Mouse (Mus musculus): ENCODE data around the gene Bbc3. TPM values are rescaled to one million over a fixed set of nuclear protein-coding genes. Genes with fewer than 3 reads are reported as not detected.
"Not testable (repeated sequence)": the region's sequence is repeated elsewhere in the genome, so short reads cannot be mapped to it uniquely, and the experiment has no call there.

The Bbc3 gene
- 10 to 100 TPM in 18 of 26 experiments, 1 to 10 TPM in 8; 2.3 to 27.4 (median 15.9) TPM for total RNA-seq (2018; cell fraction: chromatin; rRNA removed)
- 10 to 100 TPM in 23 of 26 experiments, 1 to 10 TPM in 3; 6.6 to 26.3 (median 16.8) TPM for total RNA-seq (2018; cell fraction: cytosol; rRNA removed)
- 10 to 100 TPM; 11.1 to 31.5 (median 20.5) TPM for total RNA-seq (2018; cell fraction: nucleus; rRNA removed)
- 5.0 to 24.1 TPM (median 6.4 TPM) in 3 replicates for polyA plus RNA-seq (2018)

DNA sequence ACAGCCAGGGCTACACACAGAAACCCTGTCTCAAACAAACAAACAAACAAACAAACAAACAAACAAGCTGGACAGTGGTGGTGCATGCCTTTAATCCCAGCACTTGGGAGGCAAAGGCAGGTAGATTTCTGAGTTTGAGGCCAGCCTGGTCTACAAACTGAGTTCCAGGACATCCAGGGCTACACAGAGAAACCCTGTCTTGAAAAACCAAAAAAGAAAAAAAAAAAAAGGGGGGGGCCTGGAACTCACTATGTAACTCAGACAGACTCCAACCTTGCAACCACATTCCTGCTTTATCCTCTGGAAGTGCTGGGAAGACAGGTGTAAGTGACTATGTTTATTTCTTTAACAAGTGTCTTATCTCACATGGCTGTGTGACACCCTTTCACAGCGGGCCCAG is at the start of gene Bbc3:
Gene Bbc3, plus strand, starts transcription at position 301 of the 400 bp plus-strand sequence.
- Histone ChIP-seq H3K27ac (peak within 1 kb of the TSS; percentile 97), H3K79me2 (ENCODE audit: inconsistent target) (peaks cover 27% of the 10 kb centered on the region), H3K4me3 (ENCODE audit: inconsistent target) (peak within 1 kb of the TSS; percentile 22)
- WGBS (ENCODE audit: missing documents), result 42% methylated on average over 1 of the region's 1 CpGs
- not testable (repeated sequence) for H3K36me3 ChIP-seq (ENCODE audit: inconsistent target)

DNA sequence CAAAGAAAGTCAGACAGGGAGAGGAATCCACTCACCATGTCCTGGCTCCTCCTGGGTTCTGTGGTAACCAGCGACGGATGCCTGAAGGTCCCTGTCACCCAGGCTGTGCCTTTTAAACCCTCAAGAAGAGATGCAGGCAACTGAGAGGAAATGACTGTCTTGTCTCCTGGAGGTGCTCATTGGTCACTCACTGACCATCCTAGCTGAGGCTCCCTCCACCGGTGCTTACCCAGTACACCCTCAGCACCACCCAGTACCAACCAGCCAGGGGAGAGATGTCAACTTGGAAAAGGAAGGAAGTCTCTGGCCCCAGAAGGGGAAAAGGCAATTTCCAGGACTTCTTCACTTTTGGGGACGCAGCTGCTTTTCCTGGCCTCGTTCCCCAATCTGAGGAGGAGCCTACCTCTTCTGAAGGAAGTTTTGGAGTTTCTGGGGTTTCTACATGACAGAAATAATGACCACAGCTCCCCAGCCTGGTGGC is 49.0 kb upstream of the Bbc3 start, which contains the start of gene C5ar1:
Gene C5ar1, minus strand, starts transcription at position 431 of the 481 bp plus-strand sequence.
- 33% methylated on average over 5 of the region's 5 CpGs for whole genome bisulfite sequencing (ENCODE audit: missing documents)
- Histone ChIP-seq H3K27ac (peak within 1 kb of the TSS; percentile 97), H3K79me2 (ENCODE audit: inconsistent target) (peaks cover 55% of the 10 kb centered on the region), H3K36me3 (ENCODE audit: inconsistent target) (no peaks in the 10 kb centered on the region), H3K4me3 (ENCODE audit: inconsistent target) (peak within 1 kb of the TSS; percentile 56)

- WGBS (ENCODE audit: missing documents), result 11% methylated on average over 1 of the region's 1 CpGs
- H3K27ac ChIP-seq, result peak overlapping the region; percentile 97
- no peaks in the 10 kb centered on the region for H3K36me3 ChIP-seq (ENCODE audit: inconsistent target)
- H3K4me3 ChIP-seq (ENCODE audit: inconsistent target), result no peak overlapping the region
- peaks cover 40% of the 10 kb centered on the region for H3K79me2 ChIP-seq (ENCODE audit: inconsistent target)
Observed at GRCm38 (mm10) chr7:16261097-16261496, 47.1 kb upstream of the Bbc3 start.

GRCm38 (mm10) chr7:16263015-16263787 is 45.0 kb upstream of the Bbc3 start:
- no peaks in the 10 kb centered on the region for H3K36me3 ChIP-seq (ENCODE audit: inconsistent target)
- H3K4me3 ChIP-seq (ENCODE audit: inconsistent target), result no peak overlapping the region
- WGBS (ENCODE audit: missing documents), result 21% methylated on average over 8 of the region's 8 CpGs
- peaks cover 19% of the 10 kb centered on the region for H3K79me2 ChIP-seq (ENCODE audit: inconsistent target)
- no peak overlapping the region for H3K27ac ChIP-seq

- Histone ChIP-seq H3K36me3 (ENCODE audit: inconsistent target) (no peaks in the 10 kb centered on the region), H3K4me3 (ENCODE audit: inconsistent target) (no peak overlapping the region), H3K27ac (no peak overlapping the region), H3K79me2 (ENCODE audit: inconsistent target) (peaks cover 13% of the 10 kb centered on the region)
- 3% methylated on average over 5 of the region's 5 CpGs for WGBS (ENCODE audit: missing documents)
Observed at GRCm38 (mm10) chr7:16263843-16264242, 44.4 kb upstream of the Bbc3 start.

DNA sequence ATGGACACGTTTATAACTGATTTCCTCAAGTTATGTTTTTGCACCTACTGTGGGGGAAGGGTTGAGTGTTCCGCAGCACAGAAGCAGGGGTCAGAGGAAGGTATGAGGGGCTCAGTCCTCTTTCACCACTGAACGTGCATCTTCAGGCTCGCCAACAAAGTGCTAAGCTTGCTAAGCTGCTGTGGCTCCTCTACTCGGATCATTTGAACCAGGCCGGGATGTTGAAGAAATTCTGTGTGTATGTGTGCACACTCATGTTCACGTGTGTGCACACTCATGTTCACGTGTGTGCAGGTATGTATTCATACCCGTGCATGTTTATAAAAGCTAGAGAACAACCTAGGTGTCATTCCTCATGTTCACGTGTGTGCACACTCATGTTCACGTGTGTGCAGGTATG is 42.3 kb upstream of the Bbc3 start:
- Histone ChIP-seq H3K36me3 (ENCODE audit: inconsistent target) (no peaks in the 10 kb centered on the region), H3K27ac (no peak overlapping the region), H3K79me2 (ENCODE audit: inconsistent target) (no peaks in the 10 kb centered on the region), H3K4me3 (ENCODE audit: inconsistent target) (no peak overlapping the region)
- 93% methylated on average over 11 of the region's 11 CpGs for WGBS (ENCODE audit: missing documents)

DNA sequence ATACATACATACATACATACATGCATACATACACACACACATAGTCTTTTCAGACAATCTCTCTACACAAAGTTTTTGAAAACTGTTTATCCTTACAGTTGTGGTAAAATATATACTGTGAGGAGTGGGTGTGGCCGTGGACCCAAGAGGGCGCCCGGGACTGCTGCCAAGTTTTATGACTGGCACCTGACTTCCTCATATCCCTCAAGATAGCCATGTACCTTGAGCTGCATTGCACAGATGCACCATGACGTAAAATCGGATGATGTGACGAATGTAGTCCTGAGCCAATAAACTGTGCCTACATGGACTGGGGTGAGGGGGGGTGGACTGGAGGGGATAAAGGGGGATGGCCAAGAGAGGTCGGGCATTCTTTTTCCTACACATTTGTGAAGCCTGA is 41.6 kb upstream of the Bbc3 start:
- not testable (repeated sequence) for H3K27ac ChIP-seq; H3K79me2 ChIP-seq (ENCODE audit: inconsistent target); H3K36me3 ChIP-seq (ENCODE audit: inconsistent target); H3K4me3 ChIP-seq (ENCODE audit: inconsistent target)
- WGBS (ENCODE audit: missing documents), result 24% methylated on average over 6 of the region's 7 CpGs

GRCm38 (mm10) chr7:16271139-16271538 is 37.1 kb upstream of the Bbc3 start:
- H3K36me3 ChIP-seq (ENCODE audit: inconsistent target), result peaks cover 11% of the 10 kb centered on the region
- WGBS (ENCODE audit: missing documents), result 30% methylated on average over 1 of the region's 1 CpGs
- no peak overlapping the region for H3K27ac ChIP-seq

GRCm38 (mm10) chr7:16272681-16273080 is 35.5 kb upstream of the Bbc3 start:
- WGBS (ENCODE audit: missing documents), result 2% methylated on average over 28 of the region's 46 CpGs
- H3K79me2 ChIP-seq (ENCODE audit: inconsistent target), result no peaks in the 10 kb centered on the region
- peaks cover 26% of the 10 kb centered on the region for H3K36me3 ChIP-seq (ENCODE audit: inconsistent target)
- no peak overlapping the region for H3K27ac ChIP-seq
- peak overlapping the region; percentile 37 for H3K4me3 ChIP-seq (ENCODE audit: inconsistent target)

More at GRCm38 (mm10) chr7:16271139-16271538, 37.1 kb upstream of the Bbc3 start:
- Histone ChIP-seq H3K79me2 (ENCODE audit: inconsistent target) (no peaks in the 10 kb centered on the region), H3K4me3 (ENCODE audit: inconsistent target) (no peak overlapping the region)

- WGBS (ENCODE audit: missing documents), result under 1% methylated on average over 42 of the region's 49 CpGs
- Histone ChIP-seq H3K36me3 (ENCODE audit: inconsistent target) (peaks cover 32% of the 10 kb centered on the region), H3K79me2 (ENCODE audit: inconsistent target) (no peaks in the 10 kb centered on the region), H3K4me3 (ENCODE audit: inconsistent target) (peak within 1 kb of the TSS; percentile 40), H3K27ac (peak within 1 kb of the TSS; percentile 59)
Observed at GRCm38 (mm10) chr7:16273081-16273765, 35.0 kb upstream of the Bbc3 start, which contains the start of gene Inafm1. TSS of gene Inafm1 (minus strand) at chr7:16273617.

DNA sequence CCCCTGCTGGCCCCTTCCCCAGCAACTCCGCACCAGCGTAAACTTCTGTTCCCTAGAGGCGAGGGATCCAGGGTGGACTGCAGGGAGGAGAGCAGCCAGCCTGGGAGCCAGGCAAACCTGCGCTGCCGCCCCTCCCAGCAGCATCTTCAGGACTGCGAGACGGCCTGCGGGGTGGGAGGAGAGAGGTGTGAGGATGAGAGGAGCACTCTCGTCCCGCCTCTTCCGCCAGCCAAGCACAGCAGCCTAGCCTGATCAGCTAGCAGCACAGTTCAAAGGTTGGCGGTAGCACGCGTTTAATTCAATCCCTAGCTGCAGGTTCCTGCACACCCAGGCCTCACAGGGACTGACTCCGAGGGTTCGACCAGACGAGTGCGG is 34.4 kb upstream of the Bbc3 start:
- Histone ChIP-seq H3K79me2 (ENCODE audit: inconsistent target) (no peaks in the 10 kb centered on the region), H3K27ac (peak overlapping the region; percentile 59), H3K4me3 (ENCODE audit: inconsistent target) (peak overlapping the region; percentile 40), H3K36me3 (ENCODE audit: inconsistent target) (peaks cover 35% of the 10 kb centered on the region)
- WGBS (ENCODE audit: missing documents), result under 1% methylated on average over 18 of the region's 18 CpGs

DNA sequence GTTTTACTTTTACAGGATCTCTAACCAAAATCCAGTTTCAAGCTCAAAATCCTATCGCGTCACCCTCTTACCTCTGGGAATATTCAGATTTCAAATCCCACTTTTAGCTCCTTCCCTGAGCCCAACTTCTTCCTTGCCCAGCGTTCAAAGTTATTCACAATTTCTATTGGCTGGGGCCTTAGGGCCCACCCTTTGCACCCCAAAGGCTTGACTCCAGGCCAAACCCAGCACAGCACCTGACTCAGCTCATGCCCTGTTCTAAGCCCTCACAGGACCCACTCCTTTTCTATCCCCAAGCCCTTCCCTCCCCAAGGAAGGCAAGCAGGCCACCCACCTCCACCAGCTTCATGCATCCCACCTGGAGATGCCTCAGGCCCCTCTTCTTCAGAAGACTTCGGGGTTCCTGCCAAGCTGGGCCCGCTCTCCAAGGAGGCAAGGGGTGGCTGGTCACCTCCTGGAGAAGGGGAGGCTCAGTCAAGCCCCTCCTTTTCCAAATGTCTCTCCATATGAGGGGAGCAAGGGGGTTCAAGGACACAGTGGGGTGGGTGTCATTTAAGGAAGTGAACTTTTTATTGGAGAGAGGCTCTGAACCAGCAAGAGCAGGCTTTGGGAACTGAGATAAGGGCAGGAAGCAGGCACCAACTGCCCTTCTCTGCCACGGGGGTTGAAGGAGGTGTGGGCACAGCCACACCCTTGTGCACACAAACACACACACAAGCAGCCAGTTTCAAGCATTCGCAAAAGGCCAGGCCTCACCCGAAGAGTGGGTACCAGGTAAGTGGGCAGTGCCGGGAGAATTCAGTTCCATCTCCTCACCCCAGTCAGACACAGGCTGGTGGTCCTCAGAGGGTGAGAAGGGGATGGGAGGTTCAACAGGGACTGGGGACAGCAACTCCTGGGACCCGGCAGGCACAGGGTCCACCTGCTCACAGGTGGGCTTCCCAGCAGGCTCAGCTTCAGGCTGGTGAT is 33.0 kb upstream of the Bbc3 start:
- 55% methylated on average over 10 of the region's 10 CpGs for WGBS (ENCODE audit: missing documents)
- H3K36me3 ChIP-seq (ENCODE audit: inconsistent target), result peaks cover 35% of the 10 kb centered on the region
- no peak overlapping the region for H3K27ac ChIP-seq
- H3K79me2 ChIP-seq (ENCODE audit: inconsistent target), result no peaks in the 10 kb centered on the region
- H3K4me3 ChIP-seq (ENCODE audit: inconsistent target), result no peak overlapping the region

DNA sequence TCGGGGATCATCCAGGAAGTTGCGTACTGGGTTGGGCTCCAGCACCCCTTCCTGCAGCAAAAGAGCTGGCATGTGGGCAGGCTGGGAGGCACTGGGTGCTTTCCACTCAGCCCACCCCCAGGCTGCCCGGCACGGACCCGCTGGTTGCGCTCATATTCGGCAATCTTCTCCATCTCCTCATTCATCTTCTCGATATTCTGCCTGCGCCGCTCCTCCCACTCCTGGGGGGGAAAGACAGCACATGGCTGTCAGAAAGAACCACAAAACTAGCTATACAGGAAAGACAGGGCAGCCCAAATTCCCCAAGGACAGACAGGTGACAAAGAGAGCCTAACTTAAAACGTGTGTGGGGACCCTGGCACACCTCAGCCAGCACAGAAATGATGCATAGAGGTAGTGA is 27.5 kb upstream of the Bbc3 start:
- Histone ChIP-seq H3K4me3 (ENCODE audit: inconsistent target) (no peak overlapping the region), H3K79me2 (ENCODE audit: inconsistent target) (peaks cover 26% of the 10 kb centered on the region), H3K36me3 (ENCODE audit: inconsistent target) (peaks cover 62% of the 10 kb centered on the region), H3K27ac (no peak overlapping the region)
- WGBS (ENCODE audit: missing documents), result 93% methylated on average over 11 of the region's 11 CpGs

DNA sequence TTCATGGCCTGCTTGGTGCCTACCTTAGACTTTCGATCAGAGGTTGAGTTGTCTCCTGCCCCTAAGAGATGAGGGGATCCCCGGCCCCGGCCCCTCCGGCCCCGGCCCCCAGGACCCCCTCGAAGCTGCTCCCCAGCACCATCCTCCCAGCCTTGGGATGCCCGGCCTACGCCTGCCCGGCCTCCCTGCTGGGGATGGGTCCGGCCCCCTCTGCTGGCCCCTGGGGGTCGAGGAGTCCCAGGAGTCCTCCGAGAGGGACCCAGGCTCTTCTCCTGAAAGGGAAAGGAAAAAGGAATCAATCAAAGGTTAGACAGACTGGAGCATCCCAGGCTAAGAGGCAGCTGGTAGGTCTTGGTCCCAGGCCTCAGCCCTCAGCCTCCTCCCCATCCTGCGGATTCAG is 25.9 kb upstream of the Bbc3 start:
- peaks cover 46% of the 10 kb centered on the region for H3K36me3 ChIP-seq (ENCODE audit: inconsistent target)
- H3K27ac ChIP-seq, result no peak overlapping the region
- H3K79me2 ChIP-seq (ENCODE audit: inconsistent target), result peaks cover 27% of the 10 kb centered on the region
- WGBS (ENCODE audit: missing documents), result 94% methylated on average over 6 of the region's 13 CpGs
- no peak overlapping the region for H3K4me3 ChIP-seq (ENCODE audit: inconsistent target)

All from macrophage (primary cell).